Mouse (Mus musculus) T-helper 2 cell (primary cell): ENCODE results near the gene Olfr1065.
"Not testable (repeated sequence)": the region's sequence is repeated elsewhere in the genome, so short reads cannot be mapped to it uniquely, and the experiment has no call there.

Source experiments
- in situ Hi-C: fragments of 300-600 bp; cut with MboI, MseI; formaldehyde crosslinking; loops from one replicate; pipeline ENCODE4 v1.15.1; 2025; ENCODE audit warnings: high pct_unique_total_duplicates

The Olfr1065 gene

DNA sequence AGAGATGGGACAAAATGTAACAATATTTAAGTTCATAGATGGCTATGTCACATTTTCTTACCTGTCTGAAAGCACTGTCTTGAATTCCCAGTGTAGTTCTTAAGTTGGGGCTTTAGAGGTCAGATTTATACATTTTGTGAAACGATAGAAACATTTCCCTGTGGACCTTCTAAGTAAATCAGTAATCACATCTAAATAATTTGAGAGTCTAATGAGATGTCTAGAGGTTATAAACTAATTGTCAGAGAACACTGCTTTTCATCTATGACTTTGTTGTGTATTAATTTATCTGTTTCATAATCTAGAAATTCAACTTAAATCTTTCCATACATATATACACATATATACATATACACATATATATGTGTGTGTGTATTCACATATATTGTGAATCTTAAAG is at the start of gene Olfr1065:
Gene Olfr1065, minus strand, starts transcription at position 101 of the 400 bp plus-strand sequence.
- in situ Hi-C loops = not testable (repeated sequence)

DNA sequence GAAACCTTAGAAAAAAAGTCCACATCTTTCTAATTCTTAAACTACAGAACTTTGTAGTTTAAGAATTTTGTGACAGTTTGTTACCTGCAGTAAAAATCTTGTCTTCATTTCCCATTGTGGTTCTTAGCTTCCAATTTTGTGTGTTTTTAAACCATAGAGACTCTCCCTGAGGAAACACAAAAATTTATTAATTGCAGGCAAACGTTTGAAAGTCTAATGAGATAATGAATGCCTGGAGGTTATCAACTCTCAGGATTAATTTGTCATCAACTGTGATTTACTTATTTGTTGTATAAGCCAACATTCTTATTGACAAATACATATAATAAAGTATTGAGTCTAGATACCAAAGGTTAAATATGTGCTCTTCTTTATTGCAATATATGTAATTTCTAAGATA is 36.9 kb upstream of the Olfr1065 start, which contains the start of gene Olfr228:
Gene Olfr228, minus strand, starts transcription at position 101 of the 400 bp plus-strand sequence.
- in situ Hi-C loops = loop anchor here (10.0 kb wide), 1 partner anchor 1498 kb away; no protein-coding TSS in a partner anchor

DNA sequence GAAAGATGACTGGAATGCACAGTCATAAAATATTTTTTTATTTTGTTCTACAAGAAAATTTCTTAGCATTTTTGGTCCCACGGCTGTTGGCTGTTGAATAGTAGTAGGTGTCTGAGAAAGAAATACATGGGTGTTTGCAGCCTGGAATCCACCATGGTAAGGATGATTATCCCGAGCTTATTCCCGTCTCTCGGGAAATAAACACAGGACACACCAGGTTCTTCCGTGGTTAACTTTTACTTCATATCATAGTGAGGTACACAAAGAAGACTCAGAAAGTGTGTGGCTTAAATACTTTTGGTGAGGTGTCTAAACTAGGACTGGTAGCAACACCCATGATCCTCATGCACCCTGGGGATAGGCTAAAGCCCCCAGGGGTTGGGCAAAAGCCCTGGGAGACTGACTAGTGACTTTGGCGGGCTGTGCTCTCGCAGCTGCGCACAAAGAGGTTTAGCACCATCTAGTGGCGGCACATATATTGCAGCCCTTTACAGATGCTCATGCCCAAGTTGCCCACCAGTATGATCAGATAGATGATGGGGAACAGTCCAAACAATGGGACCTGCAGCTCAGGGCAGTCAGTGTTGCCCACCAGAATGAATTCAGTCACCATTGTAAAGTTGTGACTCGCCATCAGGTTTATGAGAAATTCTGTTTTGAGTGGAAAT is 14.2 kb upstream of the Olfr1065 start:
- in situ Hi-C loops = loop anchor here (5.0 kb wide), 1 partner anchor 732 kb away; no protein-coding TSS in a partner anchor

DNA sequence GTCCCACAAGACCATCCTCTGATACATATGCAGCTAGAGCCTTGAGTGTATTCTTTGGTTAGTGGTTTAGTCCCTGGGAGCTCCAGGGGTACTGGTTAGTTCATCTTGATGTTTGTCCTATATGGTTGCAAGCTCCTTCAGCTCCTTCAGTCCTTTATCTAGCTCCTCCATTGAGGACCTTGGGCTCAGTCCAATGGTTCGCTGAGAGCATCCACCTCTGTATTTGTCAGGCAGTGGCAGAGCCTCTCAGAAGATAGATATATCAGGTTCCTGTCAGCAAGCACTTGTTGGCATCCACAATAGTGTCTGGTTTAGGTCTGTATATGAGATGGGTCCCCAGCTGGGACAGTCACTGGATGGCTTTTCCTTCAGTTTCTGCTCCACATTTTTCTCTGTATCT is 10.0 kb upstream of the Olfr1065 start:
- in situ Hi-C loops = no loop called here

DNA sequence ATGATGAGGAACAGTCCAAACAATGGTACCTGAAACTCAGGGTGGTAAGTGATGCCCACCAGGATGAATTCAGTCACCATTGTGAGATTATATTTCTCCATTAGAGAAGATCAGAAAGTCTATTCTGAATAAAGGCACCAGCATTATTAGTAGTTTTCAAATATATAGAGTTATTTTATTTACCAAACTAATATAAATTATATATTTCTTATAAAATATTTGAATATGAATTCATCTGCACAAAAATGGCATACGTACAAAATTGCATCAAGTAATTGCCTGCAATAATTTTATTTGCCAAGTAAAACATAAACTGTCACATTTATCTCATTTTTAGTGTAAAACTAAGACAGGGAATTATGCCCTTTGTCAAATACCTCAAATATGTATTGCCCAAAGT is 5.8 kb upstream of the Olfr1065 start, which contains the start of gene Olfr1066:
Gene Olfr1066, minus strand, starts transcription at position 101 of the 400 bp plus-strand sequence.
- in situ Hi-C loops = no loop called here

DNA sequence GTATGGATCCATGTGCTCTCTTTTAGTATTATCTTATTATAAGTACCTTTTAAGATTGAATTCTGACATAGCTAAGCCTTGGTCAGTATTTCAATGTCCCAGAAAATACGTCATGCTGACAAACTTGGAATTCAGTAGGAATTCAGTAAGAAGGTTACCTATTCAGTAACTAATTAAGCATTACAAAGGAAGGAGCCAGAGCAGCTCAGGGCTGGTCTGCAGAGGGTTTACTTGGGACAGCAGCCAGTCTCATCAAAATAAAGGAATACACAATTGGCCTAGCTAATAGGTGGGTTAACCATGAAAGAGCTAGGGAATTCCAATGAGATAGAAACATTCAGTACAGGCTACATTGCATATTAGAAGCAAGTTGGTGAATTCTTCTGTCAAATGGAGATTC is 8.3 kb downstream of the Olfr1065 start:
- in situ Hi-C loops = not testable (repeated sequence)

DNA sequence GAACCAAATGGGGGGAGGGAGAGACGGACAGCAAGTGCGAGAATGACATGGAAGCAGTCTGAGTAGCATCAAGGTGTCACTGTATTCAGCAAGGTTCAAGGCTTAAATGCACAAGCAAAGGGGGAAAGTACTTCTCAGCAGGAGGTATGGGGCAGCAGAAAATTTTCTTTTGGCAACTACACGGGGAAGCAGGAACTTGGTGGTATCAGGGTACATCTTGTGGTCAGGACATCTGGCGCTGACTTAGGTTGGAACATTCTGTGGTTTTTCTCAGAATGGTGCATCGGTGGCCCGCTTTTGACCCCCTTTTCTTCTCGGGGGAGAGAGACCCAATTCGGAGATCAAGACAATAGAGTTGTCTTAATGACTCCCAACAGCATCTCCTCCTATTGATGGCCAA is 21.9 kb downstream of the Olfr1065 start:
- in situ Hi-C loops = not testable (repeated sequence)

DNA sequence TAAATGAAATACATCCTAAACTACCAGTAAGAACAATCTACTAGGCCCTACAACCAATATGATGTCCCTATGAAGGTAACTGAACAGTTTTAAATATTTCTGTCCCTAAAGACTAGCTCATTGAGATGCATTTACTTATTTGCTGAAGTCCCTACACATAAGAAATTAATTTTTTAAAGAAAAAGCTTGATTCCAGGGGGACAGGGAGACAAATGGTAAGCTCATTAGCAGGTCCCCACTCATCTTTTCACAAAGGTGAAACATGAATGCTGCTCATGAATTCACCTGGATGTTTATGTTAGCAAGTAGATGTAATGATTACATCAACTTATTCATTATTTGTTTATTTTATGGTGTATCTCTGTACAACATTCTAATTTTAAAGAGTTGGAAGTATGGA is 23.7 kb downstream of the Olfr1065 start, which contains the start of gene Olfr1062:
Gene Olfr1062, minus strand, starts transcription at position 101 of the 400 bp plus-strand sequence.
- in situ Hi-C loops = not testable (repeated sequence)

DNA sequence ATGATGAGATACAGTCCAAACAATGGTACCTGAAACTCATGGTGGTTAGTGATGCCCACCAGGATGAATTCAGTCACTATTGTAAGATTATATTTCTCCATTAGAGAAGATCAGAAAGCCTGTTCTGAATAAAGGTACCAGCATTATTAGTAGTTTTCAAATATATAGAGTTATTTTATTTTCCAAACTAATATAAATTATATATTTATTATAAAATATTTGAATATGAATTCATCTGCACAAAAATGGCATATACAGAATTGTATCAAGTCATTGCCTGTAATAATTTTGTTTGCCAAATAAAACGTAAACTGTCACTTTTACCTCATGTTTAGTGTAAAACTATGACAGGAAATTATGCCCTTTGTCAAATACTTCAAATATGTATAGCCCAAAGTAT is 36.4 kb downstream of the Olfr1065 start, which contains the start of gene Olfr1061:
Gene Olfr1061, minus strand, starts transcription at position 101 of the 400 bp plus-strand sequence.
- in situ Hi-C loops = no loop called here

DNA sequence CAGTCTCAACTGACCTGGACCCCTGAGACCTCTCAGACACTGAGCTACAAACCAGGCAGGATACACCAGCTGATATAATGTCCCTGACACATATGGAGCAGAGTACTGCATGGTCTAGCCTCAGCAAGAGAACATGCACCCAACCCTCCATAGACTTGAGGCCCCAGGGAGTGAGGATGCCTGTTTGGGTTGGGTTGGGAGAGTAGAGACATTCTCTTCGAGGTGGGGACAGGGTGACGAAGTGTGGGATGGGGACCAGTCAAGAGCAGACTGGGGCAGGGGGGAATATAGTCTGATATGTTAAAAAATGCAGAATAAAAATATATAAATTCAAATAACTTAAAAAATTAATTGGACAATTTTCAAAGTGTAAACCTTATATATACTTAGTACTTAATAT is 55.3 kb downstream of the Olfr1065 start:
- in situ Hi-C loops = no loop called here
